Mouse (Mus musculus): ENCODE results near the gene Dbn1.

The Dbn1 gene

GRCm38 (mm10) chr13:55475750-55476149 is 12.2 kb downstream of the Dbn1 start:
- no peak for DNase-seq

GRCm38 (mm10) chr13:55474621-55475069 is 13.3 kb downstream of the Dbn1 start:
- no peak for DNase-seq

DNA sequence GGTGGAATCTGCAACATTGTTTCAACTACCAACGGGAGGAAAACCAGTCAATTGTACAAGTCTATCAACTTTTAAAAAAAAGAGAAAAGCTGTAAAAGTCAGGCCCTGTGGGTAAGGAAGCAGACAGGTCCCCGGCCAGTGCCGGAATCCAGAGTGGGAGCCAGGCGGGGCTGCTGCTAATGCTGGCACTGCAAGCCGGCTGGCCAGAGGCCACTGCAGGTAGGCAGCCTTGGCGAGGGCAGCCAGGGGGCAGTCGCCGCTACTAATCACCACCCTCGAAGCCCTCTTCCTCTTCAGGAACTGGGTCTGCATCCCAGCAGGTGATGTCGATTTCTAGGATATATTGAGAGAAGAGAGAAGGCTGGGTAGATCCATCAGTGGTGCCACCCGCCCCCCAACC is 13.9 kb downstream of the Dbn1 start:
- DNase-seq, result no peak

DNA sequence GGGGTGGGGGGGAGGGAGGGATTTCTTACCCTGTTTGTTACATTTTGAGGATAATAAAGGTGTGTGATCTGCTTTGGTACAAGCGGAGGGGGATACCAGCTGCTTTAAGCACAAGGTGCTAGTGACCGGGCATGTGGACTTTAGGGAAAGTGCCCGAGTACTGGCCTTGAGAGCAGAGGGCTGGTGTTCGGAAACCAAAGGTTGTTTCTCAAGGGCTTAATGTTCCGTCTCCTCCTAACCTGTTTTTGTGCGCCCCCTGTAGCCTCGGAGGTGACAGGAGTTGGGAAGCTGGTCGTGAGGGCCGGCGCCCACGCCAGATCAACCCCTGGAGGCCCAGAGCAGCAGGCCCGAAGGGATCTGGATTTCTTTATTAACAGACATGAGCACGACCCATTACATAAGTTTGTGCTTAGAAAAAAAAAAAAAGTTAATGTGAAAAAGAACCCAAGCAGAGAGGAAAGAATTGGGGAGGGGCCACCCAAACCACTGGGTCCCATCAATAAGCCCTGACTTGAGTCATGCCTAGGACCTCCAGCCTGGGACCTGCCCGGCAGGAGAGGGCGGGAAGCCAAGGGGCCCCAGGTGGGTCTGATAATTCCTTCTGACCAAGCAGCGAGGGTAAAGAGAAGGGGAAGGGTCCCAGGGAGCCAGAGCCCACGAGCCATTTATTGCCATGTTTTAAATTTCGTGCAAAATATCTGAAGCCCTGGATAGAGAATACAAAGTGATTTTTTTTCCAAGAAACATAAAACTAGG is 14.7 kb downstream of the Dbn1 start:
- no peak for DNase-seq

GRCm38 (mm10) chr13:55472132-55473022 is 15.5 kb downstream of the Dbn1 start:
- DNase-seq, result peak; percentile 65

- DNase-seq, result no peak
These were observed 16.1 kb downstream of the Dbn1 start for GRCm38 (mm10) chr13:55471819-55472131.

DNA sequence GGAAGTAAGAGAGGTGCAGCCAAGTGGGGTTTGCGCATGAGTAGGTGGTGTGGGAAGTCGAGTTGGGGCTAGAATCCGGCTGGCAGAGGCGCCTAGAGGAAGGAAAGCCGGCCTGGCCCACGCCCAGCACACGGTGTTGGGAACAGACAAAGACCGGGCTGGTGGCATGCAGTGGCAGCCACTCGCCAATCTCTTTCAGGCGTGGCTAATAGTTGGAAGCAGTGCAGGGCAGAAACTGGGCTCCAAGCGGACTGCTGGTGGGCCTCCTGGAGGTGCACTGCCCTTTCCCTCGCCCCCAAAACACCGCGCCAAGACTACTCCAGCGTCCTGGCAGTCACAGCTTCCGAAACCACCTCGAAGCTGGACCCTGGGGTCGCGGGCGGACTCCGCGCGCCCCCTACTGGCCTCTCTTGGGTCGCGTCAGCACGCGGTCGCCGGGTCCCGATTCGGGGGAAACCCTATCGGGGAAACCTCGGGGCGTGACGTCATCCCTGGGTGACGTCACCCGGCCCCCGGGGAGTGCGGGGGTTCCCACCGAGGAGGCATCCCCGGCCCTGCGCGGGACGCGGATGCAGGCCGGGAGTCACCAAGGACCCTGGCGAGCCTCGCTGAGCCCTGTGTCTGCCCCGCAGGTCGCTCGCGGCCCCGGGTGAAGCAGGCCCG is 16.6 kb downstream of the Dbn1 start:
- peak; percentile 78 for DNase-seq

DNA sequence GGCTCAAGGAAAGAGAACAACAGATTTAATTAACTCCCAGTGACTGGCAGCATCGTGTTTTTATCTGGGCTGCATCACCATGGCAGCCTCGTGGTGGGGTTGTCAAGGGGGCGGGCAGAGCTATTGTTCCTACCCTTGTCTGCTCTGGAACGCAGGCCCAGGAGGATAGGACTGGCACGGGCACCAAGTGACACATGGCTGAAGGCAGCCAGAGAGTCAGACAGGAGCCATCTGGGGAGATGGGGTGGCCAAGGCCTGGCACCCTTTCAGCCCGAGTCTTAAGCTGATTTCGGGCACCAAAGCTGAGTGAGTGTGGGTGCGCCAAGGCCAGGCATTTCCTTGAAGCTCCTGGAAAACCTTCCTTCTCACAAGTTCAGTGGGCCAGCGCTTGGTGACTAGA is 17.5 kb downstream of the Dbn1 start:
- peak; percentile 82 for DNase-seq

DNA sequence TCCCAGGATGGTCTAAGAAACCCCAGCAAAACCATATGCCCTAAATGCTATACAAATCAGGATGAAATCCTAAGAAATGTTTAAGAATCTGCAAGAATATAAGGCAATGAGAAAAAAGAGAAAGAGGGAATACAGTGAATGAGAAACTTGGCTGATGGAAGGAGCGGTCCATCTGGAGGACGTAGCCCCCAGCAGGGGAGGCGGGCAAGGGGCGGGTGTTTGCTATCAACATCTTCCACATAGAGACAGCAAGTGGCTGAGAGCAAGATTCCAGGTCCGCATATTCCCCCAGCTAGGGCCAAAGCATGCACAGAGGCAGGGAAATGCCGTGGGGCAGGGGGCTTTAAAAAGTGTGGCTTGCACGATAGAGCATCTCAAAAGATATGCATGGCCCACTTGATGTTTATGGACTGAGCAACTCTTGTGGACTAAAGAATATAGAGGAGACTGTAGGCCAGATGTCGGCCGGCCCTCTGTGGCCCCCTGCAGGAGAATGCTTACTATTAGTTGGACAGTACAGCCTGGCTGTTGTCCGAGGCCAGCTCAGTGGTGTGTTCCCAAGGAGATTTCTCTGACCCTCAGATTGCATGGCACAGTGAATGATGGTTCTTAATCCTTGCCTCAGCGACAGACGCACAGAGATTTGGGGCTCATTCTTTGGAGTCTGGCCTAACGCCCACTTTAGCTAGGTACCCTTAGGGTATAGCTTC is 18.9 kb downstream of the Dbn1 start:
- no peak for DNase-seq

DNA sequence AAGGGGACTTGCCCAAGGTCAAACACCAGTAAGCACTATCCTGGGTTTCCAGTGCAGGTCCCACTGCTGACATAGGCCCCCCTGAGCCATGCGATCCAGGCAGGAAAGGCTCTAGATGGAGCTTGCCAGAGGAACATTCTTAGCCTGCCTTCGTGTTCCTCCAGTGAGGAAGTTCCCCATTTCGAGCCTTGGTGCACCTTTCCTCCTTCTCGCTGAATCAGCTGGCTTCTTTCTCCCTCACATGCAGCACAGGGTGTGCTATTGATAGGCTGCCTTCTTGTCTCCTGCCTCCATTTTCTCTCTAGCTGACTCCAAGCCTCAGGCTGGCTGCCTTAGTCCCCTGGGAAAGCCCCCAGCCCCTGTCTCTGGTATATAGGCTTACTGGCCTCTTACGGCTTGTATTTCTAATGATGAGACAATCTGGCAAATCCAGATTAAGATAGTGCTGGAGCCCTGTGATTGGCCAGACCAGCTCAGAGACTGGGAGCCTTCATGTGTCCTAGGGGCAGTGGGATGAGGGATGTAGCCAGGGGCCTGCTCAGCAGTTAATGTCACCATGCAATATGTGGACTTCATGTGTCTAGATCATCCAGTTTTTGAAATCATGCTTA is 22.0 kb downstream of the Dbn1 start:
- no peak for DNase-seq

- DNase-seq, result no peak
These were observed 22.7 kb downstream of the Dbn1 start for GRCm38 (mm10) chr13:55465184-55465583.

DNA sequence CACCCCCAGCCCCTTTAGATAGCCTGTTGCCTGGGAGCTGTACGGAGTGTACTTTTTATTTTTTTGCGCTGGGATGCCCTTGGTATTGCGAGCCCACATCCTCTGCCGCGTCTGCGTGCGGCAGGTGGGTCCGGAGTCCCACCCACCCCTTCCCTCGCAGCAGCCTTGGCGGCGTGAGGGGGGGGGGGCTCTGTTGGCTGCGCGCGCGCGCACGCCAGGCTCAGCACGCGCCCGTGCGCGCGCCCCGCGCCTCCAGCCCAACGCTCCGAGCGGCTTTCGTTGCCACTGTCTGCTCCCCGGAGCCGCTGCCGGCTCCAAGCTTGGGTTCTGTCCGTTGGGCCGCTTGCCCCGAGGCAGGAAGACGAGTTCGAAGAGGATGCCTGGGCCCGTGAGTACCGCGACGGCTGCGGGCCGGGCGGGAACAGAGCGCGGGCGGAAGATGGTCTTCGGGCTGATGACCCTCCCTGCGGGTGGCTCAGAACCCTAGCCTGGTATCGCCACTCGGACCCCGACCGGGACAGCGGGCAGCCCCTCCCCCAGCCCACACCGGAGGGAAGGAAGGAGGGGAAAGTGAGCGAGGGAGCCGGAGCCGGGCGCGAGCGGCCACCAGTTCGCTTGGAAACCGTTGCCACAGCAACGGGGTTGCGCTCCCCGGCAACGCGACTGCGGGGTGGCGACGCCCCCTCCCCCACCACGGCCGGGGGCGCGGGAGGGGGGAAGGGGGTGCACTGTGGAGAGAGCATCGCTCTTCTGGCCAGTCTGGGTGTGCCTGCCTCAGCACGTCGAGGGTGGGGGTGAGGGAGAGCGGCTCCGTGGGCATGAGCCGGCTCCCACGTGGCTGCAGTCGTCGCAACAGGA is 23.7 kb downstream of the Dbn1 start, which contains the start of gene Prr7:
Gene Prr7 (plus strand): TSS at position 241 of the 858 bp plus-strand sequence.
- no peak for DNase-seq

GRCm38 (mm10) chr13:55463399-55464026 is 24.4 kb downstream of the Dbn1 start:
- DNase-seq, result no peak

GRCm38 (mm10) chr13:55462965-55463364 is 24.9 kb downstream of the Dbn1 start:
- no peak for DNase-seq

DNA sequence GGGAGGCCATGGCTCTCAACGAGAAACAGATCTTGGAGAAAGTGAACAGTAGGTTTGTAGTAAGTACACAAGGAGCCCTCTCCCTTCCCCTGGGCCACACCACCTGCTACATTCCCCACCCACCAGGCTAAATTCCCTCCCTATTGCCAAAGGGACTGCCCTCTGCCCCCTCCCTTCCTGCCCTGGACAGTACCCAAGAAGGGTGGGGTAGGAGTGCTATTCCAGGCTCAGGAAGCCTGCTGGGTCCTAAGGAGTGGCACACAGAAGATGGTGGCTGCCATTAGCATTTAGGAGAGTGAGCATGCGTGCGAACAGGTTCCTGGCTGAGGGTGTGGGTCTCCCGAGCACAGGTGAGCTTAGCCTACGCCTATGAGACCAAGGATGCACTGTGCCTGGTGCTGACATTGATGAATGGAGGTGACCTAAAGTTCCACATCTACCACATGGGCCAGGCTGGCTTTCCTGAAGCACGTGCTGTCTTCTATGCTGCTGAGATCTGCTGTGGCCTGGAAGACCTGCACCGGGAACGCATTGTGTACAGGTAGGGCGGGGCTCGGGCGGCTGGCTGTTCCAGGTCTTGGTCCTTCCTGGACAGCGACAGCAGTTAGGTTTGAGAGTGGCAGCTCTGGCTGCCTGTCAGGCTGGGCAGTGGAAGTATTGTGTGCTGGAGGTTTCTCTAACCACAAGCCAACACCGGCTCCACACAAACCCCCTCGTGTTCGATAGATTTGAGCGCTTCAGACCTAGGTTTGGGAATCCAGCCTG is 35.9 kb downstream of the Dbn1 start:
- no peak for DNase-seq

DNA sequence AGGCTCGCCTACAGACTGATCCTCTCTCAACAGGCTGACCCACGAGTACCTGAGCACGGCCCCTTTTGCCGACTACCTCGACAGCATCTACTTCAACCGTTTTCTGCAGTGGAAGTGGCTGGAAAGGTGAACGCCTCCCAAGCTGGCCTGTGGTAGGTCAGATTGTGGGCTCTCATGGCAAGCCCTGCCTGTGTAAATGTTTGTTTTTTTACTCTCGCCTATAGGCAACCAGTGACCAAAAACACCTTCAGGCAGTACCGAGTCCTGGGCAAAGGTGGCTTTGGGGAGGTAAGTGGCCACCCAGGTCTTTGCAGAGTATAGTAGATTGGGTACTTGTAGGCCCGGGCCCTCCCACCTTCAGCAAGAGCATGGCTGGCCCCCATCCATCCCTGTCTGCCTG is 36.6 kb downstream of the Dbn1 start:
- no peak for DNase-seq

DNA sequence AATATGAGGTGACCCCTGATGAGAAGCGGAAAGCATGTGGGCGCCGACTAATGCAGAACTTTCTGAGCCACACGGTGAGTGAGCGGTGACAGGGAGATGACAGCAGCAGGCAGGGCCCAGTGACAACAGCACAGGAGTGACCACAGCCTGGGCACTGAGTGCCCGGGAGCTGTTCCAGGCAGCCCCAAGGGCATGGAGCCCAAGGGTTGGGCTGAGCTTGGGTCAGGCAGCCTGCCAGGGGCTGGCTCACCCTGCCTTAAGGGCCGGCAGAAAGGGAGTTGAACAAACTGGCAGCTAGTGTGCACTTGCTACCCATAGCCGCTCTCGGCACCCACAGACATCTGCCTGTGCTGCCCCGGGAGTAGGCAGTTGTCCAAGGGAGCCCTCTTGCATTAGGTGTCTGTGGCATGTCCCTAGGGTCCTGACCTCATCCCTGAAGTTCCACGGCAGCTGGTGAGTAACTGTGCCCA is 37.4 kb downstream of the Dbn1 start:
- DNase-seq, result no peak

DNA sequence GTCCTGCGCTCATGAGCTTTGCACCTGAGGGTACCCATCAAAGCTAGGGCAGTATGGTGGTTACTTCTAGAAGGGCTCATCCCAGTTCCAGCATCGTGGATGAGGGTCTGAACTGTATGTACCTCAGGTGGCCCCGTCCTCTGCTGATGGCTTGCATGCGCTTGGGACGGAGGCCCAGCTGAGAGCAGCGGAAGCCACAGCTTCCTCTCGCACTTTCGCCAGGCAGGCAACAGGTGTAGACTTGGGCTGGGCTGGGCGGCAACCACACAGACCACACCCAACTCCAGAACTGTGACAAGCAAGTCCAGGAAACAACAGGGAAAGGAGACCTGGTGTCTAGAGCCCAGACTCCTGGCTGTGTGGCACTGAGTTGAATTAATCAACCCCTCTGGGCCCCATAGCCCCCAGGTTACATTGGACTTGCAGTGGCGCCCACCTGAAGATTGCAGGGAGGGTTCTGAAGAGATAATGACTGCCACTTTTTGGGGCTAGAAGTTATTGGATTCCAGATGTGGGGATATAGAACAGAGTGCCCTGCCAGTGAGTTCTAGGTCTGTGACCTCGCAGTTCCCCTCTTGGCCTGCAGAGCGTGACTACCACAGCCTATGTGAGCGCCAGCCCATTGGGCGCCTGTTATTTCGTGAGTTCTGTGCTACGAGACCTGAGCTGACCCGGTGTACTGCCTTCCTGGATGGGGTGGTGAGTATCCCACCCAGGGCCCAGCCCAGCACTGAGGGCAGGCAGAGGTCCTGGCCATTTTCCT is 38.1 kb downstream of the Dbn1 start:
- no peak for DNase-seq

DNA sequence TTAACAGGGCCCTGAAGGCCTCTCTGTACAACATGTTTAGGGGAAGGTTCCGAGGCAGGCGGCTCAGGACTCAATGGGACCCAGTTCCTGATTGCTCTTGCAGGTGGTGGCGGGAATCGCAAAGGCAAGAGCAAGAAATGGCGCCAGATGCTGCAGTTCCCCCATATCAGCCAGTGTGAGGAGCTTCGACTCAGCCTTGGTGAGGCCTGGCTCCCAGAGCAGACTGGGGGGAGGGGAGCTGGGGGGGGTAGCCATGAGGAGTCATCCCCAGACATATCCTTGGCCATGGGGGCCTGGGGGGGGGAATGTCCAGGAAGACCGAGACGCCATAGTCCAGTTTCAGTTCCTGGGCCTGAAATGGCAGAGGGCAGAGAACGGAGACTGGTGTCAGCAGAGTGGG is 38.7 kb downstream of the Dbn1 start:
- DNase-seq, result no peak

All from cerebellum, adult 11 months (tissue).